Mouse (Mus musculus) adrenal gland, adult (tissue): ENCODE data around the gene Cftr.

Source experiments
- DNase-seq, 2 experiments: peaks; one replicate each; pipeline ENCODE4 v3.0.0; 2022 to 2023; ENCODE audit warnings: low spot score in 1 of 2; ENCODE audit not compliant: inconsistent age in 2 of 2

Gene Cftr

DNA sequence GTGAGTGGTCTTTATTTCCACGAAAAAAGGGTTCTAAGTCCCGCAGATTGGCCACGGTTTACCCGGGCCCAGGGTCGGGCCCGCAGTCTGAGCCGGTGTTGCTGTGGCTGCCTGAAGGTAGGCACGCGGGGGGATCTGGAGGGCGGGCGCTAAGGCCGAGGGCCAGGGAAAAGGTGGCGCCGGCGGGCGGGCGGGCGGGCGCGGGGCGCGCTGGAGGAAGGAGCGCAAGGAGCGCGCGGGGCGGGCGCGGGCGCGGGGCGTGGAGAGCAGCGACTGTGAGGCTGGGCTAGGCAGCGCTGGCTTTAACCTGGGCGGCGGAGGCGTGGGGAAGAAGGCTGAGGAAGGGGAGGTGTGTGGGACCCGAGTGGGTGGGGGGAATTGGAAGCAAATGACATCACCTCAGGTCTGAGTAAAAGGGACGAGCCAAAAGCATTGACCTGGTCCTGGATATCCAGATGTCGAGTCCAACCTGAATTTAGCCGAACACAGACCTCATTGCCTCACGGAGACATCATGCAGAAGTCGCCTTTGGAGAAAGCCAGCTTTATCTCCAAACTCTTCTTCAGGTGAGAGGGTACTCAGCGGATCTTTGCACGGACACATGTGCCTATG is at the start of gene Cftr:
Gene Cftr, plus strand, starts transcription at position 377 of the 612 bp plus-strand sequence.
- DNase-seq = no peak

DNA sequence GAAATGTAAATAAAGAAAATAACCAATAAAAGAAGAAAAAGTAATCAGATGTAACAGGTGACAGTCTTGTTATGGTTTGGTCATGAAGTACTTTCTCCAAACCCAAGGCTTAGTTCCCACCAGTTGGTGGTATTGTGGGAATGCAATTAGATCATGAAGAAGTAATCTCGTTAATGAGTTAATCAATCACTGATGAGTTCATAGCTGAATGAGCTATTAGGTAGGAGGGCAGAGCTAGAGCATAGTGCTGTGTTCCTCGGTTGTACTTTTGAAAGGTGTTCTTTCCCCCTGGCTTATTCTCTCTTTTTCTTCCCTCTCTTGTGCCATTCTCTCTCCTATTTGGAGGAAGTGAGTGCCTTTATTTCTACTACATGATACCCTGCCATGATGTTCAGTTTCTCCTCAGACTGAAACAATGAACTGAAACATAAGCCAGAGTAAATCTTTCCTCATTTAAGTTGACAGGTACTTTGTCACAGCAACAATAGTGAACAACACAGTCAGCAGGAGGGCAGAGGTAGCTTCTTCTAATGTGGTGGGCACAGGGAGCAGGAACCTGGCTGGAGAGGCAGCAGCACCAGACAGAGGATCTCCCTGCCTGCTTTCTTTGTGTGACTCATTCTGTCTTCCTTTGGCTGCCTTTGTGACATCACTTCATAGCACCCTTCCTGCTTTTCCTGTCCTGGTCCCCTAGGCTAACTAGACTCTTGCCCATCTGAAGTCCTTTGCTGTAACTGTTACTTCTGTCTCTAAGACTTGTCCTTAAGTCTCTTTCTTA is 43.1 kb upstream of the Cftr start:
- no peak for DNase-seq

DNA sequence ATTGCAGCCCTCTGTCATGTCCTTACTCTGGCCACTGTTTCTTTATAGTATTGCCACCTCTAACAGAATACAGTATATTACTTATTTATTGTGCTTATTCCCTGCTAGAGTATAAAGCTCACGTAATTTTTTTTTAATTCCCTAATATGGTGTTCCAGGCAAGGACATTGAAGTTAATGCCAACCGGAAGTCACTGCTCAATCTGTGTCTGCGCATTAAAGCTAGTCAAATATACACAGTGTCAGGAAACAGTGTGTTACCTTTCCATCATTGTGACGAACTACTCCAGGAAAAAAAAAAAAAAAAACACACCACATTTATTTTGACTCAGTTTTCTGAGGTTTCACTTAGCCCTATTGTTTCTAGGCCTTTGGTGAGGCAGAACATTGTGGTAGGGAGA is 42.4 kb upstream of the Cftr start:
- DNase-seq = no peak

DNA sequence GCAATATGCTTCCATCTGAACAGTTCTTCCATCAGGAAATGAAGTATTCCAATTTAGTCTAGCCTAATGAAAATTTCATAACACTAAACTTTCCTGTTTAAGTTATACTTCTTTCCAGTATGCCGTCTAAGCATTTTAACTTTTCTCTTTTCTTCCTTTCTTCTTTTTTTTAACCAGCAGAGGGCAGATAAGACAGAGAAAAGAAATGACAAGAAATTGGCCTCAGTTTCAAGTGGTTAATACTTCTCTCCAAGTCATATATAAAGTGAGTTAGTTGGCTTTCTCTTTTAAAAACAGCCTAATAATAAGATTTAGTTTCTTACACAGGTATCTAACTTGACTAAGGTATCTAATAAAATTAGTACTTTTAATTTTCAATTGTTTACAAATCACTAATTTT is 35.2 kb upstream of the Cftr start:
- DNase-seq = no peak

DNA sequence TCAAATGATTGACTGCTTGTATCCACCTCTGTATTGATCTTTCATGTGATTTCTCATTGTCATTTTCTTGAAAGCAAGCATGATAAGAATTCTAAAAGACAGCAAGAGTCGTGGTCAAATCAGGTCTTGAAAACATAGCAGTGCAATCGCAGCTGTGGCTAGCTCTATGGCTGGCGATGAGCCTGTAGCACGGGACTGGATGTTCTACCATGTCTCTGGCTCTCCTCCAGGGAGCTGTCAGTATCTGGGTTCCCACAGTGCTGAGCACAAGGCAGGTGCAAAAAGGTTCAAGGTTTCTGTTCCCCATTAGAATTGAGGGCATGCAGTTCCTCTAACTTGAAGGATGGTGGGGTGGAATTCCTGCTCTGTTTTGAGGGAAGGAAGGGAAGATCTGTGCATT is 17.5 kb upstream of the Cftr start:
- DNase-seq = peak in 1 of 2 experiments; percentile 71

DNA sequence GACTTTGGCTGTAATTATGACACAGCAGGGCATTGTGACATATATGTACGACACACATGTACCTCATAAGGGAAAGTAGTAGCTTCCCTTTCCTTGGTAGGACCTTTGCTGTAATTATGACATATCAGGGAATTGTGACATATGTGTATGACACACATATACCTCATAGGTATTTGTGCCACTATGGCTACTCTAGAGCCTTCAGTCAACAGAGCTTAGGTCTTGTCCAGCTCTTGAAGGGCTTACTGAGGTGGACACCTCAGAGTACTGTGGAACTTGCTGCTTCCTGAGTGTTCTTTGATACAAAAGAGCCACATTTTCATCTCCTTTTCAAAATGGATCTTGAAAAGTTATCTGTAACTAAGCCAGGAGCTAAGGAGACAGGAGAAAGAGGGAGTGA is 869 bp upstream of the Cftr start:
- no peak for DNase-seq

DNA sequence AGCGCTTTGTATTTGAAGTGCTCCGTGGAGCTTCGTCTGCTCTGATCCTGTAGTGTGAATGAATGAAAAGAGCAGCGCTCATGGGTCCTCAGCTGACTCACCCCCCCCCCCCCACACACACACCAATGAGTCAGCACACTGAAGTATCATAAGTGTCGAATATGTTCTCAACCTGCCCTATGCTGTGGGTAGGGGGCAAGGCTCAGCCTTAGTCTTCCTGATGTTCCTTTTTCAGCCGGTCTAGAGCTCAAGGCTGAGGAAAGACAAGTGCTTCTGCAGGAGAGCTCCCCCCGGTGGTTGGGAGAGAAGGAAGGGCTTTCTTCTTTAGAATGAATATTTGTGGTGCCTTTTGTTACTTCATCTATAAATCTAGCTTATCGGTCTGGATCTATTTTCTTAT is 1.1 kb downstream of the Cftr start:
- peak in 1 of 2 experiments; percentile 57 for DNase-seq

DNA sequence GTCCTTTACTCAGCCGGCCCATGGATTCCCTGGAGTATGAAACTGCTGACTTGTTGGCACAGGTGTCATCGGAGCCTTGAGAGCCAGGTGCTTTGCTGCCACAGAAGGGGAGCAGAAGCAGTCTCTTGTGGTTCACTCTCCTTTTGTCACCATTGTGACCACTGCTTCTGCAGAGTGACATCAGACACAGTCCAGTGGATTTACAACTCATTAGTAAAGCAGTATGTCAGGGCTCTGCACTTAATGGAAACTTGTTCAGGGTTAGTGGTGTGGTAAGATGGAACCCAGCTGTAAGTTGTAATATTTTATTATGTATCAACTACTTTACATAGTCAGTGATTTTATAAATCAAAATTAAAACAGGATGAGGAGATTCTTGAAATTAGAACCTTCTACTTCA is 7.0 kb downstream of the Cftr start:
- DNase-seq = no peak

DNA sequence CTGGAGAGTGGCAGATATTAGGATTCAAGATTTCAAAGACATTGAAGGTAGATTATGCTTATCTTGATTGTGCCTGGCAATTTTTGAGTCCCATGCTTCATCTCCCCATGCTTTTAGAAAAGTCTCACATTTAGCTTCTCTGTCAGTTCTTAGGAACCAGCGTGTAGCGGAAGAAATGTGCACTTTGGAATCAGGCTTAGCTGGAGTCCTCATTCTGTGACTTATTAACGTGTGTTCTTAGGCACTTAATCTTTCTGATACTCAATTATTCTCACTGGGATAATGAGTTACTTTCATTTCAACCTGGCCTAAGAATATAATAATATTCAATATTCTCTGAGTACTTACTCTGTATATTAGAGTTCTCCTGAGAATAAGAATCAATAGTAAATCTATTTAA is 10.2 kb downstream of the Cftr start:
- no peak for DNase-seq

DNA sequence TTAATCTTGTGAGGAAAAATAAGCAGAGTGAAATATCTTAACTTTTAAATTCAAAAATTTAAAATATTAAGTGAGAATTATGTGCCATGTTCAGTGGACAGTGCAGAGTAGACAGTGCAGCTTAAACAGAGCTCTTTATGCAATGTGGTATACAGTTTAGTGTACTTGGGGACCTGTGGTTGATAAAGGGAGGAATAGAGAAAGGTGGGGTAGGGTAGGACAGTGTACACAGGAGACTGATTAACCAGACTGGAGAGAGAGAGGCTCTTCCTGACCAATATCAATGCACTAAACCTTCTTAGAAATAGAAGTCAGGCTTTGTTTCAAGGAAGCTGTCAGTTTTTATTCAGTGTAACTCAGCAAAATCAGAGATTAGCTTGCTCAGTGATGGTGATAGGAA is 12.4 kb downstream of the Cftr start:
- DNase-seq = no peak

DNA sequence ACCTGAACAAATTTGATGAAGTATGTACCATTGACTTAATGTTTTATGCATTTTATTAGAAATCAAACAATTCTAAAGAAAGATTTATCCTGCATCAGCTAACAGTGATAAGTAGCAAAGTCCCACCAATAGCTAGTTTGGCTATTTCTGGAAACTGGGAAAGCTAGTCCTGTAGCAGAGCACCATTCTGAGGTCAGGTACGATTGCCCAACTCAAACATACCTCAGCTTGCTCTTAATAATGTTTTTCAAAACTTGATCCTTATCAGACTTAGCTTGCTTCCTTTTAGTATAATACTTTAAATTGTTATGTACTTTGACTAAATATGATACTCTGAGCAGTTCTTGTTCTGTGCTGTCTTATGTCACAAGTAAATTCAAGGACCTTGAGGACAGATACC is 50.2 kb downstream of the Cftr start:
- no peak for DNase-seq

DNA sequence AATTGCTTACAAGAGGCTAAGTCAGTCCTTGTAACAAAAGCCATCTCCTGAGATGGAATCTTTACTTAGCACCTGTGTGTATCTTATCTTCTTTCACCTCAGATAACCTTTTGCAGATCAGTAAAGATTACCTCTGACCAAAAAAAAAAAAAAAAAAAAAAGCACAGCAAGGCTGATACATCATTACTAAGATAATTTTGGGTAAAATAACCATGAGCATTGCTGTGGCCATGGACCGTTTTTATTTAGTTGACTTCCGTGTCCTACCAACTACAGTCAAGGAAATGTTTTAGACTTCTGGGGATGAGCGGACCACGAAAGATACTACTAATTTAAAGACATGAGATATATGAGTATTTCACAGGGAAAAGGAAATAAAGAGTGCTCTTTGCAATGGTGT is 52.7 kb downstream of the Cftr start:
- no peak for DNase-seq

DNA sequence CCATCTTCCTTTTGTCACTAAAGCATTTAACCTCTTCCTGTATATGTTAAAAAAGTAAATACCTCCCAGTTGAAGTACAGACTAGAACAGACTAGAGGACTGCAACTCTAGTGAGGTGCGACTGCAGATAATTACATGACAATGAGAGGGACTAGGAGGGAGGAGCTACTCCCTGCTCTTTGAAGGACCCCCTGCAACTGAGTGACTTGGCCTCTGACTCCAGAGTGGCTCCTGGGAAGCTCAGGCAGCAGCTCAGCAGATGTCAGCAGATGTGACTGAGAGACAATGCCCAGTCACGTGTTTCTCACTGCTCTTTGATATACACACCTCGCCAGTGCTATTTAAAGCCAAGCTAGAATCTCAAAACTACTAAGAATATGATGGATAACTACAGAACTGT is 54.7 kb downstream of the Cftr start:
- DNase-seq = no peak

DNA sequence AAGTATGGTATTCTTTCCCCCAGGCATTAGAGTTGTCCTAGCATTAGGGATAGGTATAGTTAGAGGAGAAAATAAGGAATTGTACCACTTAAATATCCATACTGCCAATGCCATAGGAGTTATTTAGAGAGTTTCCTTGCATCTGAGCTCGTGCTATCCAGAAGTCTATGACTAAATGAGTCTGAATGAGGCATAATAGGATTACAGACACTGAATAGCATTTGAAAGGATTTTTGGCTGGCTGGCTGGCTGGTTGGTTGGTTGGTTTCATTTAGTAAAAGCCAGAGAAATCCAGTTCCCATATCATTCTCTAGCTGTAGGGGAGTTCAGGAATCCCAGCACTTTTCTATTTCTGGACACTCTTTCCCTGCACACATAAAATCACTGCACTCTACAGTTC is 76.0 kb downstream of the Cftr start:
- DNase-seq = no peak

DNA sequence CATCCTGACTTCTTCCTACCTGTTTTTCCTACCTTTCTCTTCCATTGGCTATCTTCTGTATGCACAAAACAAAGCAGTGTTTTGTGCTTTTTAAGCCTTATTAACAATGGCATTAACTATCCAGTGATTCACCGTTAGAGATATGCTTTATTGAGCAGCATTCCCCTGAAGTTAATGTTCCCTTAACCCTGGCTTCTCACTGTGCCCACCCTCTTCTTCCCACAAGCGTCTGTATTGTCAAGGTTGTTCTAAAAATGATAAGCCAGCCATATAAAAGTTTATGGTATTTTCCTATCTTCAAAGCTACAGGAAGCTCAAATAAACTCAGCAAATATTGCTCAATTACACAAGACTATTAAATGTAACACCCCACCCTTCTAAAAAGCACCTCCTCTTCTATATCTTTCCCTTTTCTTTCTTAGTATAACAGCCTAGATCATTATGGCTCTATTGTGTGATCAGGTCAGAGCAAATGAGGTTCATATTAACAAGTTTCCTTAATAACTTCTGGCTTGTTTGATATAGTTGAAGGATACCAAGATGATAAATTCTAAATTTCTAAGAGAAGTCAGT is 77.5 kb downstream of the Cftr start:
- DNase-seq = no peak

DNA sequence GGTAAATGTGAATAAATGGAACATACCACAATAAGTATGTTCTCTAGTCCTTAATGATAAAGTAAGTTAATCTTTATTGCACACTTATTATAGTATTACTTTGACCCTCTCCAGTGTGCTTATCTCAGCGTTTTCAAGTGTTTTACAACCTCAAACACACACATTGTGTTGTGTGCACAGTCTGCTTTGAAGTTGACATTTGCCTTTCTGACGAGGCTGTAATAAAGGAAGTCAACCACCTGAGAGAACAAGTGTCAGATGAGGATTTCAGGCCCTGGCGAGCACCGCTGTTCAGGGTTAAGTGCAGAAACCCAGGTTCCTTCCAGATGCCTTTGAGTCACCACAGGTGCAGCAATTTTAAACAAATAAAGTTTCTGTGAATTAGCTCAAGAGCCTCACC is 78.0 kb downstream of the Cftr start:
- DNase-seq = no peak

DNA sequence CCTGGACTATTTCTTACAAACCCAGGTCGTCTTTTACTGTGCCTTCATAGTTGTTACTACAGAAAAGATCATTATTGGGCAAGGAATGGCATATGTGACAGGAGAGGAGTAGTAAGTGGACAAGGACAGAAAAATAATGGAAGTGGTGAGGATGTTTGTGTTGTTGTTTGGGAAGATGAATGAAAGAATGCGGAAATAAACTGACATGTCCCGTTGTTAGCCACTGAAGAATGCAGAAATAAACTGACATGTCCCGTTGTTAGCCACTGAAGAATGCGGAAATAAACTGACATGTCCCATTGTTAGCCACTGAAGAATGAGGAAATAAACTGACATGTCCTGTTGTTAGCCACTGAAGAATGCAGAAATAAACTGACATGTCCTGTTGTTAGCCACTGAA is 84.1 kb downstream of the Cftr start:
- no peak for DNase-seq

DNA sequence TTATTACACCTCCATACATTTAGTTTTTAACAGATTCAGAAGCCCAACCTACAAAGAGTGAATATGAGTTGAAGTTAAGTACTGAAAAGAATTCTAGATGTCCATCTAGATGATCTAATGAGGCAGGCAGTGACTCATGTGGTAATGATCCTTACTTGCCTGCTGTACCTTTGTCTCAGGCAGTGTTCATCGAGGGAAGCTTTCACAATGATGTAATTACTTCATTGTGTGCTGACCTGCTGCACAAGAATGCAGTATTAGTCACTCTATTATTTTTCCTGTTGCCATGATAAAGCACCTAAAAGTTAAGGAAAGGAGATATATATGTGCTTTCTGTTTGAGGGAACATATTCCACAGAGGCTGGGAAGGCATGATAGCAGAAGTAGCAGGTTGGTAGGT is 100.5 kb downstream of the Cftr start:
- no peak for DNase-seq

DNA sequence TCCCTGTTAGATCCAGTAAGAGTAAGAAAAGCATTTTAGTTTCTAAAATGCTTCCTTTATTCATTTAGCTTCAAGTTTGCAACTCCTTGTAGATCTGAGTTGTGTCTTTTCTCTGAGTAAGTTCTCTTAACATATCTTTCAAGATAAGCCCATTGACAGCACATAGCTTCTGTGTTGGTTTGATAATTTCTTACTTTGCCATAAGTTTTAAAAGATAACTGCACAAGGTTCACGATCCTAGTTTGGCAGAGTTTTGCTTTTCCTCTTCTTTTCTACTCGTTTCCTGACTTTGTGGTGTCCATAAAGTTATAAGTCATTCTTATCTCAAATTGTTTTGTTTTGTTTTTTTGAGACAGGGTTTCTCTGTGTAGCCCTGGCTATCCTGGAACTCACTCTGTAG is 130.3 kb downstream of the Cftr start:
- no peak for DNase-seq

DNA sequence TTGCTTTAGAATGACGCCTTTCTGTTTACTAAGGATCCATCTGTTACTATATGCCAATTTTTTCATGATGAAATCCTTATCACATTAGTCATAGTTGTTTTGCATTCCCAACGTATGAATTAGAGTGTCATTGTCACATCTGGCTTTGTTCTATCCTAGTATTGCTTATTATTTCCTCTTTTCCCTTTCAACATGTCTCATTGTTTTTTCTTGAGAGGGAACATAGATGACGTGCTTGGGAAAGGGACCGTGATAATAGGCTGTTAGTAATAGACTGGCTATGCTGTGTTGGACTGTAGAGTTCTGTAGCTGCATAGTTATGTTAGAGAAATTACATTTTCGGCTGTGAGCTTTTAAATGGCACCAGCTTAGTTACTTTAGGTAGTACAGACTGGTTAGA is 131.6 kb downstream of the Cftr start:
- no peak for DNase-seq

DNA sequence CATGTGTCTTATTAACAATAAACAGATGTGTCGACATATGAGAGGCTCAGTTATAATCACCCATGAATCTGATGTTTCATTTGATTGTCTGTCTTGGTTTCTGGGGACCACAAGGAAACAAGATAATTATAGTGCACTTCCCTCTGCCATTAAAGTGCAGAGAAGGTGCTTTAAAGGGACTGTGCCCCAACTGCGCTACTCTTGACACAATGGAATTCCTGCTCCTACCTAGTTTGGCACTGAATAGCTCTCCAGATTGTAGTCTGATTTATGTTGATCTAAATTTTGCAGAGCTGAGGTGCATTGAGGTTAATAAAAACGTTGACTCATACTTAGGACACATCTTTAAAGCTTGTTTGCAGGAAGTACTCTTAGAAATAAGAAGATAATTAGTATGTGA is 132.7 kb downstream of the Cftr start:
- no peak for DNase-seq

DNA sequence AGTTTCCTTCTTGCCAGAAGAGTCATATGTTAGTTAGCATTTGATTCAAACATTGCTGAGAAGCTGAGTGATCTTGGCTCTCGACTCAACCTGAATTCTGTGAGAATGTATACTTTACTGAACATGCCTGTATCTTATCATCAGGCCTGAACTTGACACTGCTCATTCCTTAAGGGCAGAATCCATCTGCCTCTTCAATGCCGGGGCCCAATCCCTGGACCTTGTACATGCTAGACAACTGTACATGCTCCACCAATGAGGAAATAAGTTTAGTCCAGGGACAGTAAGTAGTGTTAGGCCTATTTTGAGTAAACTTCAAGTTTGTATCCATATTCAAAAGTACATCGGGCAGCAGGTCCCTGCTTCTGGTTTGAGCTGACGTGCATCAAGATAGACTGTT is 134.6 kb downstream of the Cftr start:
- DNase-seq = no peak

DNA sequence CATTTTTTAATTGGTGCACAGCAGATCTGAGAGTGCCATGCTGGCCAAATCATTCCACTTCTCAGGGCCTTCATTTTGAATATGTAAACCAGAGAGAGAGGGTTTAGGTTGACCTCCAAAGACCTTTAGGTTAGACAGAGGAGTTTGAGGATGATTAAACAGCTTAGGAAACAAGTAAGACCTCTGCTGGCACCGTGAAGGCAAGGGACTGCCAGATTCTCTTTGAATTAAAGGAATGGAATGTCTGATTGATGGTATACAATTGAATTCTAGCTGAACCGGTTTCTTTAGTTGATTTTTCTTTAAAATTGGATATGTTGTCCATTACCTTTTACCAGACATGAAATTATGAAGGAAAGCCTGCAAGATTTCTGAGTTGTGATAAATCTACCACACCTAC is 140.5 kb downstream of the Cftr start:
- no peak for DNase-seq
